Mouse (Mus musculus): Measurements from ENCODE around the gene Erf.

GRCm38 (mm10) chr7:25275555-25276298 is 25.2 kb upstream of the Erf start:
- peak; percentile 97 for TF ChIP-seq EP300 (IDR thresholded peaks at IDR 0.05; ENCODE audit: insufficient read depth, low read depth, low read length)
- TF ChIP-seq CTCF (IDR thresholded peaks at IDR 0.05; ENCODE audit: low read depth, low read length) = no peak
- TF ChIP-seq POLR2A (IDR thresholded peaks at IDR 0.05; ENCODE audit: insufficient read depth, low read length) = no peak
